Mouse (Mus musculus) heart, embryonic 16.5 days (tissue): ENCODE data around the gene Raver2. TPM values are rescaled to one million over a fixed set of nuclear protein-coding genes. Genes with fewer than 3 reads are reported as not detected.

ENCODE experiments used
- ATAC-seq: fragments of 200-750 bp; cut with Nextera tagmentation; replicated peaks from 2 replicates; pipeline ENCODE4 v1.8.0; 2017; ENCODE audit warnings: moderate number of reproducible peaks; ENCODE audit not compliant: insufficient read depth, low FRiP score; ENCODE audit errors: extremely low read depth
- H3K27ac ChIP-seq: fragments of 300-500 bp; sonication (generic); 2 replicates; pipeline ENCODE4 v1.5.1; 2014; ENCODE audit warnings: mild to moderate bottlenecking, low read length, control low read depth, moderate library complexity
- H3K27me3 ChIP-seq: fragments of 300-500 bp; sonication (generic); 2 replicates; pipeline ENCODE4 v1.6.1; 2014; ENCODE audit warnings: low read length, mixed read lengths; ENCODE audit not compliant: control insufficient read depth, insufficient read depth
- H3K36me3 ChIP-seq: fragments of 300-500 bp; sonication (generic); 2 replicates; pipeline ENCODE4 v1.6.1; 2014; ENCODE audit not compliant: control insufficient read depth, insufficient read depth
- H3K4me1 ChIP-seq: fragments of 300-500 bp; sonication (generic); 2 replicates; pipeline ENCODE4 v1.6.1; 2014; ENCODE audit warnings: low read length, mixed read lengths; ENCODE audit not compliant: control insufficient read depth, insufficient read depth
- H3K4me2 ChIP-seq: fragments of 300-500 bp; sonication (generic); 2 replicates; pipeline ENCODE4 v1.6.1; 2014; ENCODE audit warnings: low read depth, mild to moderate bottlenecking, control low read depth, low read length
- H3K4me3 ChIP-seq: fragments of 300-500 bp; sonication (generic); 2 replicates; pipeline ENCODE4 v1.5.1; 2014; ENCODE audit warnings: mild to moderate bottlenecking, control low read depth, low read length
- H3K9ac ChIP-seq: fragments of 300-500 bp; sonication (generic); 2 replicates; pipeline ENCODE4 v1.6.1; 2014; ENCODE audit warnings: low read length, control low read depth
- H3K9me3 ChIP-seq: fragments of 300-500 bp; sonication (generic); replicated peaks from 2 replicates; pipeline ENCODE4 v1.6.1; 2016; ENCODE audit warnings: low read length; ENCODE audit not compliant: control insufficient read depth
- WGBS: fragments of 180-500 bp; shearing (Covaris S2); extraction: QIAGEN DNeasy Blood & Tissue Kit; methylation state at CpG from one replicate; pipeline ENCODE4 v1.1.7; 2014; 5-methylcytosine and 5-hydroxymethylcytosine counted together
- polyA plus RNA-seq: library from polyadenylated mRNA; unstranded; fragments of >200 nt; fragmentation: Nextera tagmentation; extraction: Ambion mirVana; gene quantifications from 2 replicates; pipeline ENCODE4 v1.2.1, GENCODE M21; 2015

Raver2 gene
- polyA plus RNA-seq, 1 experiment from 2014 or later, result 4.2 TPM

DNA sequence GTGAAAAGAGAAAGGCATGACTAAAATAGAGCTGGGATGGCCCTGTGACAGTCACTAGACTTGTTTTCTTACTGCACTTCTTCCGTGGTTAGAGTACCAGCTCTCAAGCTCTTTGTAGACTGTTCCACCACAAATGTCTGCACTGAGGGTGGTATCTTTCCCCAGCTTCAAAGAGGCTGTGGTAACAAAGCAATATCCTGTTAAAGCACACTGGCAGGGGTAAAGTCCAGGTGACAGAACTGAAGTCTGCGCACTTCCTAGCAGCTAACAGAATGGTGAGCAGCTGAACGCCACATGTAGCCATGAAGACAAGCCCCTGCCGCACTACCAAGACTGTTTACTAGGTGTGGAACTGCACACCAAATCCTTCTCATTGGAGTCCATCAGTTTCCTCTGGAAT, 118.6 kb downstream of the Raver2 start:
- H3K9ac ChIP-seq, result no peak overlapping the region
- no peak overlapping the region for H3K4me2 ChIP-seq
- peaks cover 14% of the 10 kb centered on the region for H3K4me1 ChIP-seq
- H3K27me3 ChIP-seq, result no peaks in the 10 kb centered on the region
- ATAC-seq, result peak; percentile 29; the same call in 1 of the 2 replicates
- no peaks in the 10 kb centered on the region for H3K9me3 ChIP-seq
- peak overlapping the region; percentile 32; the same call in 1 of the 2 replicates for H3K27ac ChIP-seq
- H3K4me3 ChIP-seq, result no peak overlapping the region
- WGBS, result 85% methylated on average over 4 of the region's 4 CpGs
- H3K36me3 ChIP-seq, result peaks cover 12% of the 10 kb centered on the region

DNA sequence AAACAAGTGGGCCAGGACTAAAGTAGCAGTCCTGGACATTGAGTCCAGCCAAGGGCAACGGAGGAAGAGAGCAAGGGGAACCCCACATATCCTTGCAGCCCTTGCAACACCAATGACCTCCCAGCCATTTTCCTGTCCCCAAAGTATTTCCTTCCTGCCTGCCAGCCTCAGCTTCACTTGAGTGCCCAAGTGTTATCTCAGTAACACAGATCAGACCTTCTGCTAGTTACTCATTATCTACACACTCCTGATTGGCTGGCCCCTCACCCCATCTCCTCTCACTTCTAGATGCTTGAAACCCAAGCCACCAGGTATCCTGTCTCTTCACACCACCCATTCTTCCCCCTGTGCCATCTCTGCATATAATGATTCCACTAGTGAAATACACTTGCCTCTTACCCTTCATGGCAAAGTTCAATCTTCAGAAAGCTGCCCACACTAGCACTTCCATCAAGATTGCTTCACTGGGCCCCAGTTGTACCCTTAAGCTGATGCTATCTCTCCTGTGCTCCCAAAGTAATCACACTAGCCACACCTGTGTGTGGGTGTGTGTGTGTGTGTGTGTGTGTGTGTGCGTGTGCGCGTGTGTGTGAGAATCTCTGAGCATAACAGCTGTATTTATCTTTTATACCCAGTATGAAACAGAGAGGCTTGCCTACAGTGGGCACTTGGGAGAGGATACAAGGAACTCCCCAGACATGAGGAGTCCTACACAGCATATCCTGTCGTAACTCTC, 123.6 kb downstream of the Raver2 start:
- Histone ChIP-seq H3K4me3 (no peak overlapping the region), H3K27ac (no peak overlapping the region), H3K9me3 (no peaks in the 10 kb centered on the region), H3K4me1 (peaks cover 3% of the 10 kb centered on the region), H3K27me3 (no peaks in the 10 kb centered on the region), H3K9ac (no peak overlapping the region), H3K36me3 (peaks cover 8% of the 10 kb centered on the region; the same call in 1 of the 2 replicates), H3K4me2 (no peak overlapping the region)
- no peak for ATAC-seq
- WGBS, result 82% methylated on average over 5 of the region's 5 CpGs

DNA sequence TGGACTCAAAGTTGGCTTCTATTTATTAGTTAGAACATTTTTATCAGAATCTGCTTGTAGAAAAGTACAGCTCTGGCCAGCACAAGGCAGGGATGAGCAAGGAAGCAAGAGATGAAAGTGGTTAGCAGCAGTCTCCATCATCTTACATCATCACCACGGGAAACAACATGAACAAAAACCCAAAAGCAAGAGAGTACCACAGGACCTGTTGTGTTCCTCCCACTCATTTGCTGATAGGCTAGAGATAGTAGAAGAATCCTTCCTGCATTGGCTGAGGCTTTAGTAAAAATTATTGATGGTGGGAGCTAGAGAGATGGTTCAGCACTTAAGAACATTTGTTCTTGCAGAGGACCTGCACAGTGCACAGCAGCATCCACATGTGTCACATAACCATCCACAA, 125.4 kb downstream of the Raver2 start:
- no peak overlapping the region for H3K4me3 ChIP-seq
- H3K9me3 ChIP-seq, result no peaks in the 10 kb centered on the region
- 73% methylated on average over 1 of the region's 1 CpGs for WGBS
- ATAC-seq, result no peak
- 0 out of 2 replicates have a peak, but pooled peaks cover 4% of the 10 kb centered on the region for H3K36me3 ChIP-seq
- H3K4me1 ChIP-seq, result peaks cover 17% of the 10 kb centered on the region
- no peak overlapping the region for H3K9ac ChIP-seq
- H3K27ac ChIP-seq, result no peak overlapping the region
- H3K4me2 ChIP-seq, result no peak overlapping the region
- no peaks in the 10 kb centered on the region for H3K27me3 ChIP-seq

DNA sequence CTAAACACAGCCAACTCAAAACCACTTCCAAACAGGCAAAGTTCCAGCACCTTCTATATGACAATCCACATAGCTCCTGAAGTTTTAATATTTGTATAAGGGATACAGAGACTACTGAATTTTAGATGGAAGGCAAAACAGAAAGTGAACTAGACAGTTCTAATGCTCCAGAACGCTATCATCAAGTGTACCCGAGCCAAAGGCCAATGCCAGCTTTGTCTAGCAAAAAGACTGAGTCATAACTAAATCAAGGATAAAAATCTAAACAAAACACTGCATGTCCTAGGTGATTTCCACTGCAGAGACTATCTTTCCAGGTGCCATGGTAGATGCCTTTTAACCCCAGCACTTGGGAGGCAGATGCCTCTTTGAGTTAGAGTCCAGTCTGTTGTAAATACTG, 127.6 kb downstream of the Raver2 start:
- WGBS, result 62% methylated on average over 2 of the region's 2 CpGs
- no peak overlapping the region for H3K4me2 ChIP-seq
- no peaks in the 10 kb centered on the region for H3K9me3 ChIP-seq
- H3K4me1 ChIP-seq, result peaks cover 17% of the 10 kb centered on the region
- no peak for ATAC-seq
- no peaks in the 10 kb centered on the region for H3K27me3 ChIP-seq
- H3K9ac ChIP-seq, result no peak overlapping the region
- H3K27ac ChIP-seq, result no peak overlapping the region
- H3K4me3 ChIP-seq, result no peak overlapping the region
- no peaks in the 10 kb centered on the region for H3K36me3 ChIP-seq

DNA sequence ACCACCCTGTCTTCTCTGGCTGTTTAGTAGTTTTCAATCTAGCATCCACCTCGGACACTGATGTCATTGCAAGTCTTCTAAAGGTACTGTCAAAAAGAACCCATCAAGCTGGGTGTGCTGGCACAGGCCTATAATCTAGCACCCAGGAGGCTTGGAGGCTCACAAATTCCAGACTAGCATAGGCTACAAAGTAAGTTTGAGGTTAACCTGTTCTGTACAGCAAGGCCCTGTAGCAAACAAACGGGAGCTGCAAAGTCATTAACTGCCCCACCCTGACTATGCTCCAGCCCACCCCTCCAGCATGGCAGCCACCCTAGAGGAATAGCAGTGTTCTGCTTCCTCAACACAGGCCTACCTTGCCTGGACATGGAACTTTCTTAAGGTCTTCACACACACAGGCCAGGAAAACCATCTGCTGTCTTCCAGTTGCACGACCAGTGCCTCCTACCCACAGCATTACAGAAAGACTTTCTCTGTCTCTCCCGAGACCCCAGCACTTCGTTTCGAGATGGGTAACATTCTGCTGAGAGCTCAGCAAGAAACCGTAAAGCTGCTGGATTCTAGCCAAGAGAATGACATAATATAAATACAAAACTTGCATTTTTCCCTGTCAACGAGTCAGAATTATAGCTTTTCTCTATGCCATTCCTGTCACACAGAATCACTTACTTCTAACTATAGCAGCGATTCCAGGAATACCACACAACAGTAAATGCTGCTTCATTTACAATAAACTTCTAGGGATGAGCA, 128.8 kb downstream of the Raver2 start:
- Histone ChIP-seq H3K4me3 (no peak overlapping the region), H3K27me3 (no peaks in the 10 kb centered on the region), H3K27ac (no peak overlapping the region), H3K9ac (no peak overlapping the region), H3K36me3 (no peaks in the 10 kb centered on the region), H3K4me2 (no peak overlapping the region), H3K4me1 (peaks cover 18% of the 10 kb centered on the region), H3K9me3 (no peaks in the 10 kb centered on the region)
- ATAC-seq, result no peak
- 67% methylated on average over 9 of the region's 9 CpGs for WGBS

DNA sequence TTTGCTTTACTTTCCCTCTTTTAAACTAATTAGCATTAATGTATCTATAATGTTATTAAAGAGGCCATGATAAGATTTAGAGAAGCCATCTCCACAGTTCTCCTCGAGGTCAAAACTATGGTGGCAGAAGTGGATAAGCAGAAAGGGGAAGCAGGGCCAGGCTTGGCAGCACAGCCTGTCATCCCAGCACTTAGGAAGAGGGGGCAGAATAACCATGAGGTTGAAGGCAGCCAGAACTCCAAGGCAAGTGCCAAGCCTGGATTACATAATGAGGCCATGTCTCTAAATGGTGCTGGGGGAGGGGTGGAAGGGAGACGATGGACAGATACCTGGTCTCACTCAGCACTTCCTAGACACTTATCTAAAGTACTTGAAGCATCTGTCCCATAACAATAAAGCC, 129.6 kb downstream of the Raver2 start:
- Histone ChIP-seq H3K4me2 (no peak overlapping the region), H3K4me3 (no peak overlapping the region), H3K27me3 (no peaks in the 10 kb centered on the region), H3K36me3 (no peaks in the 10 kb centered on the region), H3K27ac (no peak overlapping the region), H3K9me3 (no peaks in the 10 kb centered on the region), H3K9ac (no peak overlapping the region), H3K4me1 (peaks cover 21% of the 10 kb centered on the region)
- ATAC-seq, result no peak
- 5% methylated on average over 2 of the region's 2 CpGs for WGBS

DNA sequence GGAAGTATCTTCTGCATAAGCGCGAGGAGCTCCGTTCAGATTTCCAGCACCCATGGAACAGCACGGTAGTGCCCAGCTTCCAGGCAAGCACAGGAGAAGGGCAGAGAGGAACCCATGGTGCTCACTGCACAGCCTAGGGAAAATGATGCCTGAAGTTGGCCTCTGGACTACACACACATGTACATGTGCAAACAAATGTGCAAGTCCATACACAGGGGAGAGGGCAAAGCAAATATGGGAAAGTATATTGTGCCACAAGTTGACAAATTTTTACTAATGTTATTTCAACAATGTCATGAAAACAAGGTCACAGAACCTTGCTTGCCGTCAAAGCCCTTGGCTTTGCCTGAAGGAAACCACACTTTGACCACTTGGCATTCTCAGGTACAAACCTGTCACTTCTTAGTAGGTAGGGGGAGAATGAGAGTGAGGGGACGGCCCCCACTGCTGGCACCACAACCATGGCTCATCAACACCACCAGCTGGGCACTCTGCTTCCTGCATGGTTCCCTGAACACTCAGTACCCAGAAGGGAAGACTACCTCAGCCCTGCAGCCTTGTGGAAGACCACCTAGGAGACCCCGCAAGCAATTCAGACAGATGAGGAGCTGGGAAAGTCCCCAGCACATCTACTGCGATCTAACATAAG, 130.8 kb downstream of the Raver2 start:
- Histone ChIP-seq H3K9ac (no peak overlapping the region), H3K36me3 (no peaks in the 10 kb centered on the region), H3K27me3 (no peaks in the 10 kb centered on the region), H3K9me3 (no peaks in the 10 kb centered on the region), H3K27ac (no peak overlapping the region), H3K4me2 (no peak overlapping the region), H3K4me1 (peaks cover 21% of the 10 kb centered on the region), H3K4me3 (no peak overlapping the region)
- ATAC-seq, result no peak
- 86% methylated on average over 8 of the region's 8 CpGs for WGBS
